Mouse (Mus musculus): Measurements from ENCODE around the gene Ccdc88b.
A peak's percentile ranks its signal among the peaks of the same experiment; 100 is the strongest.

The Ccdc88b gene

DNA sequence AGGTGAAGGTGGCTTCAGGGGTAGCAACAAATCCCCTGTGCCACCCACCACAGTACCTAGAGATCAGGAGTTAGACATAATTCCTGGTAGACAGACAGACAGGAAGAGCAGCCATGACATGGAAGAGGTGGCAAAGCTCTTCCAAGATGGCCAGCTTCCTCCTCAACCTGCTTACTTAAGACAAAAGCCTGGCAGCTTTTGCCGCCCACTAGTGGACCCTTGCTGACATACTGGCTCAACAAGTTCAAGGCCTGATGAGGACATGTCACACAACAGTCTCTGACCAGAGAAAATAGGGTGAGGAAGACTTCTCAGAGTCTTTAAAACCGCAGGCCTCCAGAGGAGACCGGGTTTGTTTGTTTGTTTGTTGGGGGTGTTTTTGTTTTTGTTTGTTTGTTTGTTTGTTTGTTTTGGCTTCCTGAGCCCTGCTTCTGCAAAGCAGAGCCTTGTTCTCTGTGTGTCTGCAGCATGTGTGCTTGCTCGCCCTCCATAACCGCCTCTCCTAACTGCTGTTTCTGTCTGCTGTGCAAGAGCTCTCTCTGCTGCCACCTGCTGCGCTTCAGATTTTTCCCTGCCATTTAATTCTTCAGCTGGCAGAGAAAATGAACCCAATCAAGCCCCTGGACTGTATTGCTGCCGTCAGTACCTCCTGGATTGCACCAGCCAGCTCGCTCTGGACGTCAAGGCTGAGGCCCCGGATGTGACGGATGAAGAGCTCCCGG is 1.6 kb downstream of the Ccdc88b start:
- peak; percentile 74 for DNase-seq

DNA sequence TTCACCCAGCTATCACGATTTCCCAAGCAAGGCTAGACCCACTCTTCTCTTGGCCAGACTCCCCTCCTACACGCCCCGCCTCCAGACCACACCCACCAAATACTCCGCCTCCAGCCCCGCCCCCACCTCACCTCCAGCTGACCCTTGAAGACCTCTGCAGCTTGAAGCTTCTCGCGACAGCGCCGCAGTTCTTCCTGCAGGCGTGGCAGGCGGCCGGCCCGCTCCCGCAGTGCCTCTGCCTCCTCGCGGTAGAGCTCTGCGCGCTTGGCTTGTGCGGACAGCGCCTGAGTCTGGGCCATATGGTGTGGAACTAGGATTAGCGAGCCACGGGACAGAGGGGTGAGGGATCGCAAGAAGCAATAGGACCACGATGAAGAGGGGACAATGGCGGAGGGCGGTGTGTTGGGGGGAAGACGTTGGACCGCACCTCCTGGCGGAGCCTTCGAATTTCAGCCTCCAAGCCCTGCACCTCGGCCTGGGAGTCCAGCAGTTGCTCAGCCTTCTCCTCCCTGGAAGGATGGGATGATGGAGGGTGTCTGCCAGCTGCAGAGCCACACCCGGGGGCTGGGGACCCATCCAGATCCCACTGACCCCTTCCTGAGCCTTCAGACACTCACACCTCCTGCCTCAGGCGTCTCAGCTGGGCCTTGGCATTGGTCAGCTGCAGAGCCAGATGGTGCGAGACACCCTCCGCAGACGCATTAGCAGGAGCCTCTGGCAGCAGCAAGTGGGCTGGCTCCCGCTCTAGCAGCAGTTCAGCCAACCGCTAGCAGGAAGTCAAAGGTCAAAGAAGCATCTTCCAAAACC is 2.6 kb downstream of the Ccdc88b start:
- DNase-seq = peak; percentile 49

DNA sequence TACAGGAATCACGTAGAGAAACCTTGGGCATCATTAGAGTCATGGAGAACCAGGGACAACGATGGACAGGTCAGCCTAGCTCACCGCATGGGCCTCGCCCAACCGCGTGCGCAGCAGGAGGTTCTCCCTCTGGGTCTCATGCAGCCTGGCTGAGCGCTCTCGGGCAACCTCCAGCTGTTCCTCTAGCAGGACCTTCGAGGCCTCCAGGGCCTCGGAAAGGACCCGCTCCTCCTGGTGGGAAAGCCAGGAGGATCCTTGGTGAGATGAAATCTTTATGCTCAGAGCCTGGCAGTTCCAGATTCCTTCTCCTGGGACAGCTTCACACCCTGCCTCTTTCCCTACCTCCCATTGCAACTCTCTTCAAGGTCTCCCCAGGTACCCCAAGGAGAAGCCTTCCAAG is 3.4 kb downstream of the Ccdc88b start:
- no peak for DNase-seq

DNA sequence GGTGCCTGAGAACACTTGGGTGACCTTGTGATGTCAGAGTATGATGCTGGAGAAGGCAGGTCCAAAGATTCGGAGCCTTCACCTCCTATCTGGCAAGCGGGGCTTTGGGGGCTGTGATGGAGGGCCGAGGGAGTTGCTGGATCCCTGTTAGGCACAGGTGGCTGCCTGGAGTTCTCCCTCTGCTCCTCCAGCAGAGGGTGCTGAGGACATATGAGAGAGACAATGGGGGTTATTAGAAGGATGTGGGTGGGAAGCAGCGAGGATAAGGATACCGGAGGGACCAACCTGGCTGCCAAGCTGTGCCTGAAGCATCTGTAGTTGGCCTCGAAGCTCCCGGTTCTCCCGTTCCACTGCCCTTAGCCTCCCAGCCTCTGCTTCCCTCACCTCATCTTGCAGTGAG is 4.1 kb downstream of the Ccdc88b start:
- DNase-seq = no peak

DNA sequence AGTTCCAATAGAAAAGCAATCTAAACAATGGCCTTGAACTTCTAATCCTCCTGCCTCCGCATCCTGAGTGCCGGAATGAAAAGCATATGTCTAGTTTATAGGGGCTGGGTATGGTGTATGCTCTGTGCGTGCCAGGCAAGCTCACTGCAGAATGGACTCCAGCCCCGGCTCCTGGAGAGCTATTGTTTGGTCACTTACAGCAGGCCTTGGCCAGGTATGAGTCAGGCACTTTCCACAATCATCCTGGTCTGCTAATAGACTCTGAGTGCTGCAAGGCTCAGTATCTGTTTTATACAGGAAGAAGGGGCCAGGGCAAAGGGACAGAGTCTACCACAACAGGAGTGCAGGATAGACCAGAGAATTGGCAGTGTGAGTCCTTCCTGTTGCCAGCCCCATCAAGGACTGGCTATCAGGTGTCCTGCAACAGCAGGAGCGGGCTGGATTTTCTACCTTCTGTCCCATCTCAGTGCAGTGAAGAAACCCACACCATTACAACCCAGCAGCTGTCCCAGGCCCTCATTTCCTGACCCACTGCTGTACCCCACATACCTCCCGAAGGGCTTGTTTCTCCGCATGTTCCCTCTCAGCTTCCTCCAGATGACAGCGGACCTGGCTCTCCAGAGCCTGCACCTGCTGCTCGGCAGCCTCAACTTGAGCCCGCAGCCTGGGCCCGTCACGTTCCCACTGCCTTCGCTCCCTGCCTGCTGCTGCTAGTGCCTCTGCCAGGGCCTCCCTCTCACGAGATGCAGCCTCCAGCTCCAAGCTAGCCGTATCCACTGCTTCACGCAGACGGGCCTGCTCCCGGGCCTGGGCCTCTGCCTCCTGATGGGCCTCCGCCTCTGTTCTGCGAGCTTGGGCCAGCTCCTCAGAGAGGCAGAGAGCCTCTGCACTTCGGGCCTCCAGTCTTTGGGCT is 5.4 kb downstream of the Ccdc88b start:
- no peak for DNase-seq

DNA sequence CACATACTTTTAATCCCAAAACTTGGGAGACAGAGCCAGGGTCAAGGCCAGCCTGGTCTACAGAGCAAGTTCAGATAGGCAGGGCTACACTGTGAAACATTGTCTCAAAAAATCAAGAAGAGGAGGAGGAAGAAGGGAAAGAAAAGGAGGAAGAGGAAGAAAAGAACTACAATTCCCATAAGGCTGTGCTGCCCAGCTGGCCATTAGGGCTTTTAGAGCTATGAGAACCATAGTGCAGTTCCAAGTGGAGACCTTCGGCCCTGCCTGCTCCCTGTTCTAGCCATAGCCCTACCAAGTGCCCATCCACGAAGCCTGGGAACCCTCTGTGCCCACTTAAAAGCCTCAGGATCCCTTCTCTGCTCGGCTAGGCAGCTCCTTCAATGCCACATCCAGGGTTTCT is 6.5 kb downstream of the Ccdc88b start:
- DNase-seq = no peak

DNA sequence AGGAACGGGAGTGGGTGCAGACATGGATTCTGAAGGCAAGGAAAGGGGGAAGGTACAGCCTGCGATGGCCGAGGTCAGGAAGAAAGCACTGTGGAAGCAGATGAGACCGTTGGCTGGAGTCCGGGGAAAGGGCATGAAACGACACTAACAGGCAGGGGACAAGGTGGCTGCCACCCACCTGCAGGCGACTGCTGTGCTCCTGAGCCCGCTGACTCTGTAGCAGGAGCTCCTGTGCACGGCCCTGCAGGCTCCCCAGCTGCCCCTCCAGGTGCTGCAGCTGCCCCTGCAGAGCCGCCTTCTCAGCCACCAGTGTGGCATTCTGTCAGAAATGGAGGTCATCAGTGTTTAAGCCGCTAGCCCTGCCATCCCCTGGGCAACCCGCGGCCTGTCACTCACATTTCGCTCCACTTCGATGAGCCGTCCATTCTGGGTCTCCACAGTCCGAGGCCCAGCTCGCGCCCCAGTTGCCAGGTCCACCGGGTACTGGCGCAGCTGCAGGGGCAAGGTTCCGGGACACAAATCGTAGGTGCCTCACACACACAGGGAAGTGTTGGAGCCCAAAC is 8.4 kb downstream of the Ccdc88b start:
- no peak for DNase-seq

DNA sequence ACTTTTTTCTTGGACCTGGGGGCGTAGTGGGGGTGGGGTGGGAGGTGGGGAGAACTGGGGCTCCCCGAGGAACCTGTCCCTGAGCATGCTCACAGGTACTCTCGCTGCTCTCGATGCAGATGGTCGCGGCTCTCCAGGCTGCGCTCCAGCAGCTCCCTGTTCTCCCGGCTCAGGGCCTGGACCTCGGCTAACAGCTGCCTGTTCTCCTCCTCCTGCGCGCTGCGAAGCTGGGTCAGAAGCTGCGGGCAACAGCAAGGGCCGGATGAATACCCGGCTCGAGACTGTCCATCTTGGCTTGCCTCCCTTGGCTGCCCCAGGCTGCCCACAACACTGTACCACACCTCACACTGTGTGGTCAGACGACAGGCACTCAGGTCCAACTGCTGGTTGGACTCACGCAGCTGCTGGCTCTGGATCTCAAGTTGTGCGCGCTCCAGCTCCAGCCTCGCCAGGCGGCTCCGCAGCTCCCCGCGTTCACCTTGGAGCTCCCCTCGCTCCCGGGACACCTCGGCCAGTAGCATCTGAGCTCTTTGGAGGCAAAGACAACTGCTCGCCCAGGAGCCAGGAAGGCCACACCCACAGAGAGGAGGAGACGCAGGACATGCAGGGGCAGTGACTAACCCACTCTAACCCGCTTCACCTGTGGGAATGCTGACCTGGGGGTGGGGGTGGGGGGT is 10.0 kb downstream of the Ccdc88b start:
- peak; percentile 24 for DNase-seq

DNA sequence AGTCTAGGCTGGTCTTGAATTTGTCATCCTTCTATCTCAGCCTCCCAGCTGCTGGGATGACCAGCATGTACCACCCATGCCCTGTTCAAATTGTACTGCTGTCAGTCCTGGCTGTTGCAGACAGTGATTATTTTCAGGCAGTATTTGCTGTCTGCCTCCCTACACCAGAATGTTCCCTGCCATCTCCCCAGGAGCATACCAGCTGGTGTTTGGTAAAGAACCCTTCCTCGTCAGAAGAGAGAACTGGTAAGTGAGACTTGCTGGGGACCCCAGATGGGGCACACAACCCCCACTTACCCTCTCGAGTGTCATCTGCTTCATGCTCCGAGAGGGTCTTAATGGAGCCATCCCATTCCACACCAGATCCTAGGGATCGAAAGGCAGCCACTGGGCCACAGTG is 12.0 kb downstream of the Ccdc88b start:
- no peak for DNase-seq

DNA sequence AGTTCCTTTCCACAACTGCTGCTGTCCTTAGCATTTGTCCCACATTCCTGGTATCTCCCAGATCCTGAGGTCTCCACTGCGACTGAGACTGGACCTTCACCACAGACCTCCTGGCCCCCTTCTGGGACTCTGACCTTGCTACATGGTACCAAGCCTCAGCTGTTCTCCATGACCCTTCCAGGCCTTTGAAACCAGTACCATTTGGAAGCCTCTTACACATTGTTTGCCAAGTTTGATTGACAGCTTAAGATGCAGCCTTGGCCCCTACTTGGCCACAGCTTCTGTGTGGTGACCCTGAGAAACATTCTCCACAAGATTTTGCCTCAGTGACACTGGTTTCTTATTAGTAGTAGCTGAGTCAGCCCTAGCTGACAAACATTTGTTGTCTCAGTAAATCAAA is 15.7 kb downstream of the Ccdc88b start:
- no peak for DNase-seq

DNA sequence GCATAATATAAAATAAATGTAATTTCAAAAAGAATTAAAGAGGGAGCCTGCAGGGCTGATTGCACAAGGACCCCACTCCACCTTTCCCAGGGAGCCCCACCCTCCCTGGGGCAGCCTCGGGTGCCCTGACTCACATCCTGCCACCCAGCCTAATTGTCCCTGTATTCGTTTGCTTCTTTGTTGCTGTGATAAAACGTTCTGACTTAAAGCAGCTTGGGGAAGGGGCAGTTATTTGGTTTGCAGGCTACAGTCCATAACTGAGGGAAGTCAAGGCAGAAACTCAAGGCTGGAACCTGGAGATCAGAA is 16.8 kb downstream of the Ccdc88b start:
- DNase-seq = no peak

DNA sequence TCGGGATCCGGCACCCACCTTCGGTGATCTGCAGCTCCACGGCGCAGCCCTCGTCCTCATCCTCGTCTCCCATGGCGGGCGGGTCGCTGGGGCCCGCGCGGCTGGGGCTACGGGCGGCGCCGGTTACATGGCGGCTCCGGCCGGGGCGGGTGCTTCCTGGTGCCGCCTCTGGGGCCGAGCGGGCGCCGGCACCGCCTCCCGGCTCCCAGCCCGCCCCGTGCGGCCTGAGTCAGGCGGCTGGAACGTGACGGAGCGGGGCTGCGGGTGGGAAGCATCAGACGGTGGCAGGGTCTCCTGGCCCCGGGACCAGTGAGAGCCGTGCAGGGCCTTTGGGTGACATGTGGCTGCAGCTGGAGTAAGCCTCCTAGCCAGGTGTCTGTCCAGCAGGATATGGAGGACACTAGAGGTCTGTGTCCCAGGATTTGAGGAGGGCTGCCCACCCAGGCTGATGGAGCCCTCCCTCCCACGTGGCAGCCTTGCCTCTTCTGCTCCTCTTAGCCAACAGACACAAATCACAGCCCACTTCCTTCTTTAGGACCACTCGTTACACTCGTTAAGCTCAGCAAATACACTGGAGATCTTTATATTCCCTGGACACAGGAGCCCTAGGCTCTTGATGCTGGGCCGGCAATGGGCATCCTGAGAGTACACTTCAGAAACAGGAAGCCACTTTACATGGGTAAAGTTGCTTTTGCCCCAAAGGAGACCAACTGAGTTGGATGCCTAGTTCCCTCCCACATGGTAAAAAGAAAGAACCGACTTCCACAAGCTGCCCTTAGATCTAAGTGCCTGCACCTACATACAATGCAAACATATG is 17.3 kb downstream of the Ccdc88b start, which contains the start of gene Rps6ka4:
Gene Rps6ka4 (minus strand): TSS at position 162 of the 817 bp plus-strand sequence.
- DNase-seq = peak; percentile 74

DNA sequence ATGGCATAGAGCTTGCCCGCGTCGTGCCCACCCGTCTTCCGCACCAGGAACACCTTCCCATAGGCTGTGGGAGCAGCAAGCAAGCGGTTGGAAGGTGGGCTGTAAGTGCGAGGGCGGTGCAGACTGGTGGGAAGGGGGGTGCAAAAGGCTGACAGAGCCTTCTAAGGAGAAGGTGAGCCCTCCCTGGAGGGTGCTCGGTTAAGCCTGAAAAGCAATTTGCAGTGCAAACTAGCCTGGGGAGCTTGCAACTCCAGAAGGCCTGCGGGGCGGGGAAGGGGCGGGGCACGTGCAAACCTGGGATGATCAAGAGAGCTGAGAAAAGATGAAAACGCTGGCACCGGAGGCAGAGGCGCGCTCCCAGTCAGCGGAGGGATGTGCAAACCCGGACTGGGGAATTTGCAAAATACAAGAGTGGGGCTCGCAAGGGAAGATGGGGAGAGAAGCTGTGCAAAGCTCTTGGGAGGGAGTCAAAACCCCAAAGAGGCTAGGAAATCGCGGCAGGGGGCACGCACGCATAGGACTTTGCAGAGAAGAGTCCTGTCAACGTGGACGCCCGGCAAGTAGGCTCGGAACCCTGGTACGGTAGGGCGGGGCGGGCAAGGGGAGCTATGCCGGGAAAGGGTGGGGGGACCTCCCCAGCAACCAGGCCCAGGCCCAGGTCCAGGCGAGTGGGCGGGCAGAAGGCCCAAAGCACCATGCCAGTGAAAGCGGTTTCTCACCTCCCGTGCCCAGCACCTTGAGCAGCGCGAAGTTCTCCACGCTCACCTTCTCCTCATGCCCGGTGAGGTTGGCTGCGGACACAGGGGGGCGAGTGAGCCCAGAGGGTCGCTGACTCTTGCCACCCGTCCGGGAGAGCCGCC is 18.2 kb downstream of the Ccdc88b start:
- peak; percentile 59 for DNase-seq

DNA sequence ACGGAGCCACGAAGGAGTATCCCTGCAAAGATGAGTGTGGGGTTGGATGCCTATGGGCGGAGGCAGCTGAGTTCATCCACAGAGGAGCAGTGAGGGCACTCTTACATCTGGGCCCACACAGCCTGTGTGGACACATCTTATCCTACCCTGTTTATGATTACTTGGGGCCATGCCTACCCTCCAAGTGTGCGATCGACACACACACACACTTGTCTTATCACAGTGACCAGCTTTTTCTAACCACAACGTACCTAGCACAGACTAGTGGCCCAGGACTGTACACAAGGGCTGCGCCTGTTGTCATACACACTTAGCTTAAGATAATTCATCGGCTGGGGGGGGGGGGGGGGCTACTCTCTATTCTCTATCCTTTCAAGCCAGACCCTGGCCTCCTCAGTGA is 25.6 kb downstream of the Ccdc88b start:
- DNase-seq = no peak

DNA sequence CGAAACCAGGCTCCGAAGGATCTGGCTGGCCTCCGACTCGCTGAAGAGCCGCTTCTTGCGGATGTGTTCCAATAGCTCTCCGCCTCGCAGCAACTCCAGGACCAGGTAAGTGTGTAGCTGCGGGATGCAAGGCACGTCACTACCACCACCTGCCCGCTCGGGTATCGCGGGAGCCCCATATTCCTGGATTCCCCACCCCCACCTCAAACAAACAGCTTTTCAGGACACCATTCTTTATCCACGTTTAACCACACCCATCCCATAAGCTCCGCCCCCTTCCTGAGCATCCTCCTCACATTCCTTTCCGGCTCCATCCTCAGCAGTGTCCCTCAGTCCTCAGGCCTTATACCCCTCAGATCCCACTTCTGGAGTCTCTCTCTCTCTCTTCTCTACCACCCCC is 26.7 kb downstream of the Ccdc88b start:
- no peak for DNase-seq

DNA sequence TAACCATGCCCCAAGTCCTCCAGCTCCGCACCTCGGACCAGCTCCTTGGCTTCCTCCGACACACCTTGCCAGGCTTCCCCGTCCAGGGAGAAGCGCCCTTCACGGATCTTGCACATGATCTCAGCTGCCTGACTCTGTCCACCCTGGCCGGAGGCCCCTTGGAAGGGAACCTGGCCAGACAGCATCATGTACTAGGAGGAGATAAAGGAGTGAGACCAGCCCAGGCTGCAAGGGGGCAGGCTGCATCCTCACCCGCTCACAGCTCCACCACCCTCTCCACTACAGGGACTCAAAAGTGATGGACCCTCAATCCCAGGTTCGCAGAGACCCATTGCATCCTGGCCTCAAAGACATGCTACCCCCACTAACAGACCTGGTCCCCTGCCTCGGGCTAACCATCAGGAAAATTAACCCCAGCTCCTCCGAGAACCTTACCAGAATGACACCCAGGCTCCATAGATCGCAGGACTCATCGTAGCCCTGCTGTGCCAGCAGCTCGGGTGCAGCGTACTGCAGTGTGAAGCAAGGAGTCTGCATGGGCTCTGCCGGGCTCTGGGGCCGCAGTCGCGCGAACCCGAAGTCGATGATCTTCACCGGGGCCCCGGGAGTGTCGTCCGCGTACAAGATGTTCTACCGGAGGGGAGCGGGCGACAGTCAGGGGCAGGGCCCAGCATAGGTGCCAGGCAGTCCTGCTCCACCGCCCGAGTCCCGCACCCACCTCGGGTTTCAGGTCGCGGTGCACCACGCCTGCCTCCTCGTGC is 27.3 kb downstream of the Ccdc88b start:
- no peak for DNase-seq

DNA sequence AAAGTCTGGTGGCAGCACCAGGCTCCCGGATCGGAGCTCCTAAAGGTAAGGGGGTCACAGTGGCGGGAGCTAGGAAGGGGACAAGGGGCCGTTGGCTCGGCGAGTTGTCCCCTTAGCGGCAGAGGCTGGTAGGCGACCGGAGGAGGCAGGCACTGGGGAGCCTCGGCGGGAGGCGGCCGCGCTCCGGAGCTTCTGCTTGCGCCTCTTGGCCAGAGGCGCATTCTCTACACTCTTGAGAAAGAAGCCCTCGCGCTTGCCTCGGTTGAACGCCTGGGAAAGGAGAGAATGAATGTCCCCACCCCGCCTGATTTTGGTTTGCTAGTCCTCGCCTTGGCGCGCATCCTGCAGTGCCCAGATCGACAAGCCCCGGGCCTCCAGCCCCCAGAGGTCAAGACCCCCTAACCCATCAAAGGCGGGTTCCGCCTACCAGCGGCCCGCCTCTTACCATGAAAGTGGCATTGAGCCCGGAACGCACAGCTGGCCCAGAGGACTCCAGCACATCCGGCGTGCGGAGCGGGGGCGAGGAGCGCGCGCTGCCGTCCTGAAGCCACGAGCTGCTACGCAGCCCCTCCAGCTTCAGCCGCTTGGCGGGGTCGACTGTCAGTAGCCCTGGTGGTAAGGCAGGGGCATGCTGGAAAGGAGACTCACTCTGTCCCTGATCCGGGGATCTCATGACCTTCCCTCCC is 28.0 kb downstream of the Ccdc88b start:
- no peak for DNase-seq

DNA sequence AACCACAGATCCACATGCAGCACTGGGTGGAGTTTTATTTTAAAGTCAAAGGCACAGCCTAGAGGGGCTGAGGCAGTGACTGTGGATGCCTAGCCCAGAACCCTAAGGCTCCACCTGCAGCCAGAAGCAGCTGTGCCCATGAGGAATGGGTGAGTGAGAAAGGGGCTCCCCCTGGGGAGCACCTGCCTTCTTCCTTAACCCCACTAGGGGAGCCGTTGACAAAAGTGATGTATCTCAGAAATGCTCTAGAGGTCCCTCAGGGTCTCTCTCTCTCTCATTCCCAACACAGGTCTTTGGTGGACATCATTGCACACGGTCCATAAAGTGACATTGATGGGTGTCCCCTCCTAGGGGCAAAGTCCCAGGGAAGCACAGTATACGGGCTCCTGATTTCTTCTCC is 28.9 kb downstream of the Ccdc88b start:
- no peak for DNase-seq

DNA sequence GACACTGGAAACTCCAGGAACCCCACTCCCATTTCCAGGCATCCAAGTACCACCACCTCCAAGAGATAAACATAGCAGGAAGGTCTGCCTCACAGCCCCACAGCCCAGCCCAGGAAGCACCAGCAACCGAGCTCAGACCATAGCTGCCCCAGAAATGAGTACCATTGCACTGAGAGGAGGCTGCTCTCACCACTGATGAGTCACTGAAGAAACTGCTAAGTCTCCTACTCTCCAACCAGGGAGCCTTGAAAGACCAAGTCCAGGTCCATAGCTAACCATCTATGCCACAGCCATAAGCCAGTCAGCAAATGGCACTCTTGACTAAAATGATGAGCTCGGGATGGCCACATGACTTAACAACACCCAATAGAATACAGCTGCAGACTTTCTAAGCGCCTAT is 31.4 kb downstream of the Ccdc88b start:
- DNase-seq = no peak
